Mouse (Mus musculus): ENCODE results near the gene Tenm3. TPM values are rescaled to one million over a fixed set of nuclear protein-coding genes. Genes with fewer than 3 reads are reported as not detected.

Gene Tenm3
- polyA plus RNA-seq, 1 experiment, result 0.28 TPM

- no peaks in the 10 kb centered on the region for H3K4me1 ChIP-seq (ENCODE audit: control insufficient read depth, insufficient read depth, insufficient read length, low read length)
- H3K27ac ChIP-seq (replicated peaks; ENCODE audit: low read depth, low read length), result no peak overlapping the region
- H3K4me3 ChIP-seq (ENCODE audit: insufficient read depth, low read depth, low read length), result no peak overlapping the region
Observed at GRCm38 (mm10) chr8:48780628-48781027, 63.1 kb downstream of the Tenm3 start.

- Histone ChIP-seq H3K27ac (replicated peaks; ENCODE audit: low read depth, low read length) (no peak overlapping the region), H3K4me3 (ENCODE audit: insufficient read depth, low read depth, low read length) (no peak overlapping the region), H3K4me1 (ENCODE audit: control insufficient read depth, insufficient read depth, insufficient read length, low read length) (no peaks in the 10 kb centered on the region)
Observed at GRCm38 (mm10) chr8:48779194-48779593, 64.6 kb downstream of the Tenm3 start.

GRCm38 (mm10) chr8:48776081-48776480 lies 67.7 kb downstream of the Tenm3 start:
- H3K27ac ChIP-seq (replicated peaks; ENCODE audit: low read depth, low read length), result no peak overlapping the region
- H3K4me3 ChIP-seq (ENCODE audit: insufficient read depth, low read depth, low read length), result no peak overlapping the region
- no peaks in the 10 kb centered on the region for H3K4me1 ChIP-seq (ENCODE audit: control insufficient read depth, insufficient read depth, insufficient read length, low read length)

- H3K27ac ChIP-seq (replicated peaks; ENCODE audit: low read depth, low read length), result no peak overlapping the region
- H3K4me3 ChIP-seq (ENCODE audit: insufficient read depth, low read depth, low read length), result no peak overlapping the region
Observed at GRCm38 (mm10) chr8:48775531-48776037, 68.2 kb downstream of the Tenm3 start.

GRCm38 (mm10) chr8:48774837-48775236 lies 68.9 kb downstream of the Tenm3 start:
- H3K4me1 ChIP-seq (ENCODE audit: control insufficient read depth, insufficient read depth, insufficient read length, low read length), result no peaks in the 10 kb centered on the region
- no peak overlapping the region for H3K27ac ChIP-seq (replicated peaks; ENCODE audit: low read depth, low read length)
- no peak overlapping the region for H3K4me3 ChIP-seq (ENCODE audit: insufficient read depth, low read depth, low read length)

More at GRCm38 (mm10) chr8:48775531-48776037, 68.2 kb downstream of the Tenm3 start:
- H3K4me1 ChIP-seq (ENCODE audit: control insufficient read depth, insufficient read depth, insufficient read length, low read length), result no peaks in the 10 kb centered on the region

- Histone ChIP-seq H3K27ac (replicated peaks; ENCODE audit: low read depth, low read length) (no peak overlapping the region), H3K4me1 (ENCODE audit: control insufficient read depth, insufficient read depth, insufficient read length, low read length) (no peaks in the 10 kb centered on the region), H3K4me3 (ENCODE audit: insufficient read depth, low read depth, low read length) (no peak overlapping the region)
Observed at GRCm38 (mm10) chr8:48766545-48767234, 77.1 kb downstream of the Tenm3 start.

- Histone ChIP-seq H3K4me3 (ENCODE audit: insufficient read depth, low read depth, low read length) (no peak overlapping the region), H3K27ac (replicated peaks; ENCODE audit: low read depth, low read length) (no peak overlapping the region), H3K4me1 (ENCODE audit: control insufficient read depth, insufficient read depth, insufficient read length, low read length) (no peaks in the 10 kb centered on the region)
Observed at GRCm38 (mm10) chr8:48765212-48765611, 78.5 kb downstream of the Tenm3 start.

GRCm38 (mm10) chr8:48764011-48764410 lies 79.7 kb downstream of the Tenm3 start:
- no peaks in the 10 kb centered on the region for H3K4me1 ChIP-seq (ENCODE audit: control insufficient read depth, insufficient read depth, insufficient read length, low read length)
- no peak overlapping the region for H3K4me3 ChIP-seq (ENCODE audit: insufficient read depth, low read depth, low read length)
- no peak overlapping the region for H3K27ac ChIP-seq (replicated peaks; ENCODE audit: low read depth, low read length)

- H3K4me3 ChIP-seq (ENCODE audit: insufficient read depth, low read depth, low read length), result no peak overlapping the region
- H3K27ac ChIP-seq (replicated peaks; ENCODE audit: low read depth, low read length), result no peak overlapping the region
- no peaks in the 10 kb centered on the region for H3K4me1 ChIP-seq (ENCODE audit: control insufficient read depth, insufficient read depth, insufficient read length, low read length)
Observed at GRCm38 (mm10) chr8:48756874-48757273, 86.9 kb downstream of the Tenm3 start.

GRCm38 (mm10) chr8:48755492-48755891 lies 88.3 kb downstream of the Tenm3 start:
- no peak overlapping the region for H3K27ac ChIP-seq (replicated peaks; ENCODE audit: low read depth, low read length)
- no peaks in the 10 kb centered on the region for H3K4me1 ChIP-seq (ENCODE audit: control insufficient read depth, insufficient read depth, insufficient read length, low read length)
- no peak overlapping the region for H3K4me3 ChIP-seq (ENCODE audit: insufficient read depth, low read depth, low read length)

GRCm38 (mm10) chr8:48754959-48755358 lies 88.8 kb downstream of the Tenm3 start:
- H3K27ac ChIP-seq (replicated peaks; ENCODE audit: low read depth, low read length), result no peak overlapping the region
- no peaks in the 10 kb centered on the region for H3K4me1 ChIP-seq (ENCODE audit: control insufficient read depth, insufficient read depth, insufficient read length, low read length)
- H3K4me3 ChIP-seq (ENCODE audit: insufficient read depth, low read depth, low read length), result no peak overlapping the region

GRCm38 (mm10) chr8:48751965-48752364 lies 91.8 kb downstream of the Tenm3 start:
- Histone ChIP-seq H3K27ac (replicated peaks; ENCODE audit: low read depth, low read length) (no peak overlapping the region), H3K4me3 (ENCODE audit: insufficient read depth, low read depth, low read length) (no peak overlapping the region), H3K4me1 (ENCODE audit: control insufficient read depth, insufficient read depth, insufficient read length, low read length) (no peaks in the 10 kb centered on the region)

- Histone ChIP-seq H3K4me3 (ENCODE audit: insufficient read depth, low read depth, low read length) (no peak overlapping the region), H3K4me1 (ENCODE audit: control insufficient read depth, insufficient read depth, insufficient read length, low read length) (no peaks in the 10 kb centered on the region), H3K27ac (replicated peaks; ENCODE audit: low read depth, low read length) (no peak overlapping the region)
Observed at GRCm38 (mm10) chr8:48748503-48749059, 95.2 kb downstream of the Tenm3 start.

GRCm38 (mm10) chr8:48743912-48744311 lies 99.8 kb downstream of the Tenm3 start:
- H3K27ac ChIP-seq (replicated peaks; ENCODE audit: low read depth, low read length), result no peak overlapping the region
- H3K4me3 ChIP-seq (ENCODE audit: insufficient read depth, low read depth, low read length), result no peak overlapping the region
- H3K4me1 ChIP-seq (ENCODE audit: control insufficient read depth, insufficient read depth, insufficient read length, low read length), result no peaks in the 10 kb centered on the region

GRCm38 (mm10) chr8:48742741-48743140 lies 101.0 kb downstream of the Tenm3 start:
- H3K27ac ChIP-seq (replicated peaks; ENCODE audit: low read depth, low read length), result no peak overlapping the region

GRCm38 (mm10) chr8:48740951-48741350 lies 102.8 kb downstream of the Tenm3 start:
- no peak overlapping the region for H3K27ac ChIP-seq (replicated peaks; ENCODE audit: low read depth, low read length)
- no peak overlapping the region for H3K4me3 ChIP-seq (ENCODE audit: insufficient read depth, low read depth, low read length)
- H3K4me1 ChIP-seq (ENCODE audit: control insufficient read depth, insufficient read depth, insufficient read length, low read length), result no peaks in the 10 kb centered on the region

More at GRCm38 (mm10) chr8:48742741-48743140, 101.0 kb downstream of the Tenm3 start:
- H3K4me3 ChIP-seq (ENCODE audit: insufficient read depth, low read depth, low read length), result no peak overlapping the region
- no peaks in the 10 kb centered on the region for H3K4me1 ChIP-seq (ENCODE audit: control insufficient read depth, insufficient read depth, insufficient read length, low read length)

Measured in brown adipose tissue, adult 24 weeks (tissue).